11 mouse cellular contexts compared by ENCODE assay signal in genomic region chr6:42372001-42372400, GRCm38 (mm10). TPM values are rescaled to one million over a fixed set of nuclear protein-coding genes. Genes with fewer than 3 reads are reported as not detected.
DNase-seq lines count a peak whose midpoint lies in the region; ATAC-seq and TF ChIP-seq lines count a peak whose summit lies in the region.
"Had no signal": no experiment of that assay in that cellular context is flagged by ENCODE, and none has a peak within 500 bp of the region (broad histone marks: within the 10 kb centered on the region; RNA-seq: fewer than 3 reads in every experiment).

No protein-coding gene starts in this region.

- DNase-seq in heart, postnatal 10 days, result no peak
- no peak for DNase-seq in neural tube, embryonic 10.5 days (ENCODE audit: extremely low spot score, low spot score)
- no peak for DNase-seq in thymus, postnatal 0 days (ENCODE audit: low spot score)
- DNase-seq in cerebellum, adult 11 months, result no peak
- DNase-seq: adrenal gland, adult 2 months had no signal

- H3K36me3 ChIP-seq in heart, embryonic 13.5 days, result no peaks in the 10 kb centered on the region
- H3K36me3 ChIP-seq in neural tube, embryonic 12.5 days, result no peaks in the 10 kb centered on the region
- no peaks in the 10 kb centered on the region; the same call in 1 of the 2 replicates for H3K36me3 ChIP-seq in intestine, postnatal 0 days (ENCODE audit: control insufficient read depth, insufficient read depth)
- no peaks in the 10 kb centered on the region for H3K36me3 ChIP-seq in stomach, embryonic 15.5 days

- H3K27ac ChIP-seq in heart, embryonic 13.5 days (replicated peaks), result peak overlapping the region; percentile 49
- H3K27ac ChIP-seq in neural tube, embryonic 12.5 days, result no peak overlapping the region
- no peak overlapping the region for H3K27ac ChIP-seq in intestine, postnatal 0 days (ENCODE audit: low read depth, low read length)
- 0 out of 2 replicates have a peak overlapping the region, but pooled peaks have one; percentile 55 for H3K27ac ChIP-seq in stomach, embryonic 15.5 days

- no peaks in the 10 kb centered on the region for H3K27me3 ChIP-seq in heart, embryonic 13.5 days (replicated peaks)
- peaks cover 8% of the 10 kb centered on the region; the same call in 1 of the 2 replicates for H3K27me3 ChIP-seq in neural tube, embryonic 12.5 days (replicated peaks)
- no peaks in the 10 kb centered on the region for H3K27me3 ChIP-seq in intestine, postnatal 0 days (replicated peaks; ENCODE audit: control insufficient read depth, insufficient read depth, low read length)
- H3K27me3 ChIP-seq in stomach, embryonic 15.5 days (replicated peaks), result no peaks in the 10 kb centered on the region

- 10% methylated on average over 3 of the region's 3 CpGs for WGBS in heart, embryonic 13.5 days
- 7% methylated on average over 3 of the region's 3 CpGs for WGBS in neural tube, embryonic 12.5 days
- 44% methylated on average over 3 of the region's 3 CpGs for WGBS in intestine, postnatal 0 days
- 21% methylated on average over 3 of the region's 3 CpGs for WGBS in stomach, embryonic 15.5 days

- TF ChIP-seq CTCF in intestine, postnatal 0 days (IDR thresholded peaks at IDR 0.05; ENCODE audit: low read depth), result no peak

- intact Hi-C loops in heart, postnatal 10 days (cut with DNase I), result loop anchor here (2.0 kb wide), 1 partner anchor 21 kb away; no protein-coding TSS in a partner anchor

- H3K4me3 ChIP-seq in heart, embryonic 13.5 days, result peak overlapping the region; percentile 60
- no peak overlapping the region for H3K4me3 ChIP-seq in neural tube, embryonic 12.5 days
- H3K4me3 ChIP-seq in intestine, postnatal 0 days (ENCODE audit: low read depth, low read length), result peak overlapping the region; percentile 59
- peak overlapping the region; percentile 59 for H3K4me3 ChIP-seq in stomach, embryonic 15.5 days (replicated peaks)

- H3K4me1 ChIP-seq in heart, embryonic 13.5 days, result peaks cover 72% of the 10 kb centered on the region
- peaks cover 14% of the 10 kb centered on the region for H3K4me1 ChIP-seq in neural tube, embryonic 12.5 days
- H3K4me1 ChIP-seq in intestine, postnatal 0 days (replicated peaks; ENCODE audit: control insufficient read depth, insufficient read depth, low read length), result peaks cover 4% of the 10 kb centered on the region; the same call in 1 of the 2 replicates
- H3K4me1 ChIP-seq in stomach, embryonic 15.5 days, result peaks cover 33% of the 10 kb centered on the region

- no peak for ATAC-seq in heart, embryonic 13.5 days (ENCODE audit: extremely low read depth, insufficient number of reproducible peaks, low FRiP score, low TSS enrichment)
- ATAC-seq in neural tube, embryonic 12.5 days (ENCODE audit: low FRiP score, low read depth), result peak; percentile 11; the same call in 1 of the 2 replicates
- no peak for ATAC-seq in intestine, postnatal 0 days
- ATAC-seq in stomach, embryonic 15.5 days (ENCODE audit: insufficient read depth, low FRiP score, low read depth), result 0 out of 2 replicates have a peak, but pooled peaks have one; percentile 3

- no peaks in the 10 kb centered on the region for H3K9me3 ChIP-seq in heart, embryonic 13.5 days
- H3K9me3 ChIP-seq in neural tube, embryonic 12.5 days, result no peaks in the 10 kb centered on the region
- H3K9me3 ChIP-seq in intestine, postnatal 0 days (ENCODE audit: control insufficient read depth), result no peaks in the 10 kb centered on the region
- H3K9me3 ChIP-seq in stomach, embryonic 15.5 days, result no peaks in the 10 kb centered on the region

- H3K9ac ChIP-seq in heart, embryonic 13.5 days, result peak overlapping the region; percentile 57; the same call in 1 of the 2 replicates
- H3K9ac ChIP-seq in neural tube, embryonic 12.5 days, result no peak overlapping the region
- H3K9ac ChIP-seq in intestine, postnatal 0 days (ENCODE audit: low read depth, low read length), result peak overlapping the region; percentile 61; the same call in 1 of the 2 replicates
- 0 out of 2 replicates have a peak overlapping the region, but pooled peaks have one; percentile 37 for H3K9ac ChIP-seq in stomach, embryonic 15.5 days

- H3K4me2 ChIP-seq in heart, embryonic 13.5 days, result peak overlapping the region; percentile 90
- no peak overlapping the region for H3K4me2 ChIP-seq in neural tube, embryonic 12.5 days (replicated peaks)
- H3K4me2 ChIP-seq in intestine, postnatal 0 days (replicated peaks; ENCODE audit: low read depth), result peak overlapping the region; percentile 89
- H3K4me2 ChIP-seq in stomach, embryonic 15.5 days, result peak overlapping the region; percentile 91

RNA-seq across cellular contexts. Expression of gene Epha1, which starts 1.1 kb away (rescaled TPM):
- 3.3 and 3.4 TPM in 2 replicates for polyA plus RNA-seq in heart, embryonic 13.5 days (2015; fragmentation: Nextera tagmentation; extraction: Ambion mirVana)
- total RNA-seq in heart, postnatal 10 days (2021), result under 1 TPM; 0.60 to 0.72 TPM
- 0.96 and 1.3 TPM in 2 replicates for polyA plus RNA-seq in neural tube, embryonic 12.5 days (2016; fragmentation: Nextera tagmentation; extraction: Ambion mirVana)
- polyA plus RNA-seq in intestine, postnatal 0 days (2015; fragmentation: Nextera tagmentation; extraction: Ambion mirVana), result 13.3 and 13.7 TPM in 2 replicates
- 16.3 and 16.9 TPM in 2 replicates for polyA plus RNA-seq in stomach, embryonic 15.5 days (2015; fragmentation: Nextera tagmentation; extraction: Ambion mirVana)
- polyA plus RNA-seq in thymus, postnatal 0 days (2015; fragmentation: Nextera tagmentation; extraction: Ambion mirVana), result 4.0 and 4.3 TPM in 2 replicates

RNA-seq across cellular contexts. Expression of gene Zyx, which starts 22.6 kb away (rescaled TPM):
- polyA plus RNA-seq in heart, embryonic 13.5 days (2015; fragmentation: Nextera tagmentation; extraction: Ambion mirVana), result 156 and 173 TPM in 2 replicates
- 100 to 1,000 TPM; 104 to 121 TPM for total RNA-seq in heart, postnatal 10 days (2021)
- 71.4 and 77.5 TPM in 2 replicates for polyA plus RNA-seq in neural tube, embryonic 12.5 days (2016; fragmentation: Nextera tagmentation; extraction: Ambion mirVana)
- polyA plus RNA-seq in intestine, postnatal 0 days (2015; fragmentation: Nextera tagmentation; extraction: Ambion mirVana), result 50.9 and 54.8 TPM in 2 replicates
- 96.9 and 105 TPM in 2 replicates for polyA plus RNA-seq in stomach, embryonic 15.5 days (2015; fragmentation: Nextera tagmentation; extraction: Ambion mirVana)
- polyA plus RNA-seq in thymus, postnatal 0 days (2015; fragmentation: Nextera tagmentation; extraction: Ambion mirVana), result 60.7 and 64.4 TPM in 2 replicates

RNA-seq across cellular contexts. Expression of gene Tas2r143, which starts 28.0 kb away (rescaled TPM):
- not detected in 2 replicates for polyA plus RNA-seq in heart, embryonic 13.5 days (2015; fragmentation: Nextera tagmentation; extraction: Ambion mirVana)
- total RNA-seq in heart, postnatal 10 days (2021), result not detected
- not detected in 2 replicates for polyA plus RNA-seq in neural tube, embryonic 12.5 days (2016; fragmentation: Nextera tagmentation; extraction: Ambion mirVana)
- polyA plus RNA-seq in intestine, postnatal 0 days (2015; fragmentation: Nextera tagmentation; extraction: Ambion mirVana), result not detected in 2 replicates
- polyA plus RNA-seq in stomach, embryonic 15.5 days (2015; fragmentation: Nextera tagmentation; extraction: Ambion mirVana), result not detected in 2 replicates
- not detected in 2 replicates for polyA plus RNA-seq in thymus, postnatal 0 days (2015; fragmentation: Nextera tagmentation; extraction: Ambion mirVana)
- total RNA-seq: left cerebral cortex, adult 18-20 months had no signal

RNA-seq across cellular contexts. Expression of gene Tas2r135, which starts 33.2 kb away (rescaled TPM):
- polyA plus RNA-seq in heart, embryonic 13.5 days (2015; fragmentation: Nextera tagmentation; extraction: Ambion mirVana), result not detected in 2 replicates
- total RNA-seq in heart, postnatal 10 days (2021), result under 1 TPM; 0.25 to 0.31 TPM
- polyA plus RNA-seq in neural tube, embryonic 12.5 days (2016; fragmentation: Nextera tagmentation; extraction: Ambion mirVana), result not detected in 2 replicates
- polyA plus RNA-seq in intestine, postnatal 0 days (2015; fragmentation: Nextera tagmentation; extraction: Ambion mirVana), result not detected in 2 replicates
- polyA plus RNA-seq in stomach, embryonic 15.5 days (2015; fragmentation: Nextera tagmentation; extraction: Ambion mirVana), result not detected in 2 replicates
- polyA plus RNA-seq in thymus, postnatal 0 days (2015; fragmentation: Nextera tagmentation; extraction: Ambion mirVana), result not detected in 2 replicates
- total RNA-seq: left cerebral cortex, adult 18-20 months had no signal
- polyA plus RNA-seq: adrenal gland, adult 2 months; gonadal fat pad, adult 2 months had no signal

RNA-seq across cellular contexts. Expression of gene Fam131b, which starts 47.6 kb away (rescaled TPM):
- polyA plus RNA-seq in heart, embryonic 13.5 days (2015; fragmentation: Nextera tagmentation; extraction: Ambion mirVana), result 0.17 TPM in 2 replicates
- 1 to 10 TPM; 1.2 to 1.6 TPM for total RNA-seq in heart, postnatal 10 days (2021)
- polyA plus RNA-seq in neural tube, embryonic 12.5 days (2016; fragmentation: Nextera tagmentation; extraction: Ambion mirVana), result 6.4 and 6.5 TPM in 2 replicates
- polyA plus RNA-seq in intestine, postnatal 0 days (2015; fragmentation: Nextera tagmentation; extraction: Ambion mirVana), result 0.05 and 0.12 TPM in 2 replicates
- polyA plus RNA-seq in stomach, embryonic 15.5 days (2015; fragmentation: Nextera tagmentation; extraction: Ambion mirVana), result 0.22 and 0.23 TPM in 2 replicates
- 0.07 TPM in 1 of 2 replicates, not detected in the other for polyA plus RNA-seq in thymus, postnatal 0 days (2015; fragmentation: Nextera tagmentation; extraction: Ambion mirVana)

Comparison
In these comparisons a context has a peak if more than half of its experiments do, and no peak if none do; other contexts are left out.
1. ATAC-seq: peak in neural tube, embryonic 12.5 days (single experiment) and stomach, embryonic 15.5 days (single experiment); none in heart, embryonic 13.5 days (single experiment) and intestine, postnatal 0 days (single experiment).
2. H3K27ac ChIP-seq: peak in heart, embryonic 13.5 days (single experiment) and stomach, embryonic 15.5 days (single experiment); none in neural tube, embryonic 12.5 days (single experiment) and intestine, postnatal 0 days (single experiment).